Mouse (Mus musculus) kidney, adult 2 months (tissue): Measurements from ENCODE around the gene Map4k4. TPM values are rescaled to one million over a fixed set of nuclear protein-coding genes. Genes with fewer than 3 reads are reported as not detected.

Experiments used
- DNase-seq: peaks from one replicate; pipeline ENCODE4 v3.0.0; 2021
- H3K27ac ChIP-seq: fragments of 200-500 bp; 2 replicates; pipeline ENCODE4 v1.5.1; 2012; ENCODE audit warnings: low read depth, low read length, control low read depth, inconsistent platforms; ENCODE audit not compliant: insufficient read depth
- H3K27me3 ChIP-seq: fragments of 200-500 bp; replicated peaks from 2 replicates; pipeline ENCODE4 v1.6.1; 2012; ENCODE audit warnings: mild to moderate bottlenecking, moderate library complexity, low read length, inconsistent platforms; ENCODE audit not compliant: control insufficient read depth, insufficient read depth
- H3K36me3 ChIP-seq: fragments of 200-500 bp; 2 replicates; pipeline ENCODE4 v1.6.1; 2012; ENCODE audit warnings: mild to moderate bottlenecking, moderate library complexity, low read length, inconsistent platforms; ENCODE audit not compliant: control insufficient read depth, insufficient read depth
- H3K4me1 ChIP-seq: fragments of 200-500 bp; 2 replicates; pipeline ENCODE4 v1.6.1; 2011; ENCODE audit warnings: low read length; ENCODE audit not compliant: control insufficient read depth, insufficient read depth
- H3K4me3 ChIP-seq: fragments of 200-500 bp; 2 replicates; pipeline ENCODE4 v1.5.1; 2011; ENCODE audit warnings: mild to moderate bottlenecking, low read depth, low read length, control low read depth; ENCODE audit not compliant: insufficient read depth
- CTCF ChIP-seq: fragments of 200-500 bp; conservative IDR thresholded peaks from 2 replicates; pipeline ENCODE4 v1.5.1; 2011; ENCODE audit warnings: low read depth, mild to moderate bottlenecking, control low read depth, low read length, moderate library complexity, mixed read lengths; ENCODE audit not compliant: insufficient read depth, insufficient read length
- POLR2A ChIP-seq: fragments of 200-500 bp; IDR thresholded peaks from one replicate; pipeline ENCODE4 v1.6.1; 2011; ENCODE audit warnings: low read depth, low read length, control low read depth
- WGBS: fragments of 180-500 bp; shearing (Covaris S2); methylation state at CpG from one replicate; pipeline ENCODE4 v1.1.7; 2018; 5-methylcytosine and 5-hydroxymethylcytosine counted together
- polyA plus RNA-seq: library from polyadenylated mRNA; depleted of rRNA; stranded (reverse); fragments of >200 nt; gene quantifications from 2 replicates; pipeline ENCODE4 v1.2.3, GENCODE M21; 2012

Gene Map4k4
- polyA plus RNA-seq, 1 experiment: 29.2 TPM

DNA sequence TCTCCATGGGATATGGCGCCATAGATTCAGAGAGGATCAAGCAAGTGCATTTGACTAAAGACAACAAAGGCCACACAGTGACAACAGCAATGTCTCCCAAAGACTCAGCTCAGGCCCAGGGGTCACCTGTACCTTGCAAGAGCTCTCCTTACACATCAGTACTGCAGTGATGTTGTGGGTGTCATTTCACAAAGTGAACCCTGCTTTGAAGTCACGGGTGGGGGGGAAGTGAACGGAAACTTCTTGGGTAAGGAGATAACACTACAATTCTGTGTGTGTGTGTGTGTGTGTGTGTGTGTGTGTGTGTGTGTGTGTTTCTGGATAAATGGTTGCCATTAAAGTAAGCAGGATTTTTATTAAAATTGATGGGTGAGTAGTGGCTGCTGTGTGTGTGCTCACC lies 53.9 kb downstream of the Map4k4 start:
- WGBS: 81% methylated on average over 3 of the region's 3 CpGs
- DNase-seq: no peak

DNA sequence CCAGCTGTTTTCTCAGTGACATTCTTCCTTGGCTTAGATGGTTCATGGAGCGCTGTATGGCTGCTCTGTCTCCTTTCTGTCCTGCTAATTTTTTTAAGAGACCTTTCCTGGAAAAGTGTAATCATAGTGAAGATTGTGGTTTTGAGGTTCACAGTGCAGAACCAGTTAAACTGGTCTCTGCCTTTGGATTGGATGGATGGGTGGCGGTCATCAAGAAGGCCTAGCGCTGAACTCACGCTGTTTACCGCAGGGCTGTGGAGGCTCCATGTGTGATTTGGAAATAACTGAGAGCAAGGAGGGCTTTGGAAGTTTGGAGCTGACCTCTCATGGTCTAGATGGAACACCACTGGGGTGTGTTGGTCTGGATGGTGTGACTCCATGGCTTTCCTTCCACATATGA lies 56.0 kb downstream of the Map4k4 start:
- no peak overlapping the region for H3K27ac ChIP-seq
- 88% methylated on average over 5 of the region's 5 CpGs for WGBS

More for the DNA sequence above, 53.9 kb downstream of the Map4k4 start:
- H3K4me1 ChIP-seq: peaks cover 5% of the 10 kb centered on the region; the same call in 1 of the 2 replicates
- no peaks in the 10 kb centered on the region for H3K36me3 ChIP-seq
- no peak overlapping the region for H3K27ac ChIP-seq
- H3K4me3 ChIP-seq: no peak overlapping the region
- H3K27me3 ChIP-seq: no peaks in the 10 kb centered on the region
- TF ChIP-seq CTCF: no peak
- TF ChIP-seq POLR2A: no peak

DNA sequence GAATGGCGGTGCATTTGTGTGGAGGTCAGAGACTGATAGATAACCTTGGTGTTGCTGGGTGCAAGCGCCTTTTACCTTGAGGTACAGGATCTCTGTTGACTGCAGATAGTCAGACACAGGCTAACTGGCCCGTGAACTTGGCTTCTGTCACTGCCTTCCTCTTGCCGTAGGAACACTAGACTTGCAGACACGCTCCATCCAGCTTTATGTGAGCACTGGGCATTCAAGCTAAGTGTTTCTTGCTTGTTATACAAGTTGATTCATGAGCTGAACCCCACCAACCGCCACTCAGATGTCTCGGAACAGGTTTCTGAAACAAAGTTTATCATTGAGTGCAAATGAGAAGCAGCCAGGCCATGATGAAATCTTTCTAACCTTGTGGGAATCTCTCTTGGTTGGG lies 57.3 kb downstream of the Map4k4 start:
- no peaks in the 10 kb centered on the region for H3K27me3 ChIP-seq
- WGBS: 62% methylated on average over 7 of the region's 7 CpGs
- no peak overlapping the region for H3K4me3 ChIP-seq
- H3K27ac ChIP-seq: no peak overlapping the region
- TF ChIP-seq POLR2A (no peak), CTCF (no peak)
- no peaks in the 10 kb centered on the region for H3K36me3 ChIP-seq
- H3K4me1 ChIP-seq: peaks cover 3% of the 10 kb centered on the region; the same call in 1 of the 2 replicates
- no peak for DNase-seq

More for the DNA sequence above, 56.0 kb downstream of the Map4k4 start:
- H3K27me3 ChIP-seq: no peaks in the 10 kb centered on the region
- no peak overlapping the region for H3K4me3 ChIP-seq
- H3K4me1 ChIP-seq: peaks cover 7% of the 10 kb centered on the region; the same call in 1 of the 2 replicates
- H3K36me3 ChIP-seq: no peaks in the 10 kb centered on the region
- DNase-seq: no peak
- TF ChIP-seq POLR2A (no peak), CTCF (no peak)

GRCm38 (mm10) chr1:39960623-39961022 lies 59.9 kb downstream of the Map4k4 start:
- no peak overlapping the region for H3K27ac ChIP-seq
- WGBS: 89% methylated on average over 1 of the region's 1 CpGs
- no peak for DNase-seq
- no peaks in the 10 kb centered on the region for H3K27me3 ChIP-seq
- TF ChIP-seq CTCF (no peak), POLR2A (no peak)
- no peak overlapping the region for H3K4me3 ChIP-seq
- no peaks in the 10 kb centered on the region for H3K36me3 ChIP-seq
- H3K4me1 ChIP-seq: 0 out of 2 replicates have a peak, but pooled peaks cover 2% of the 10 kb centered on the region

DNA sequence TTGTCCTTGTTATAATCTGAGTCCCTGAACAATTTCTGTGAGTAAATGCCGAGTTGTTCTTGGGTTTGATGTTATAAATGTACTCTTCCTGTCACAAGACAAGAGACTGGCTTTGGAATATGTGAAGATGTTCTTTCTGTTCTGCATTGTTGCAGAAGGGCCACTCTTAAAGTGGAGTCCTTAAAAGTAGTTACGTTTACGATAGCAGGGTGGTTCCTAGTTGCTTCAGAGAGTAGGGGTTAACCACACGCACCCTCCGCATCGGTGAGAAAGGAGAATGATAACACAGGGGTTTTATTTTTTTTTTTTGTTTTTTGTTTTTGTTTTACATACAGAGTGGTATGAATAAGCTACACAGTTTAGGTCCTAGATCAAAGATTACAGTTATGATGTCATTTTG lies 60.4 kb downstream of the Map4k4 start:
- 79% methylated on average over 6 of the region's 6 CpGs for WGBS
- no peak for DNase-seq
- Histone ChIP-seq H3K27ac (no peak overlapping the region), H3K27me3 (no peaks in the 10 kb centered on the region), H3K4me1 (0 out of 2 replicates have a peak, but pooled peaks cover 2% of the 10 kb centered on the region), H3K4me3 (no peak overlapping the region), H3K36me3 (no peaks in the 10 kb centered on the region)
- TF ChIP-seq CTCF: no peak
- TF ChIP-seq POLR2A: no peak

DNA sequence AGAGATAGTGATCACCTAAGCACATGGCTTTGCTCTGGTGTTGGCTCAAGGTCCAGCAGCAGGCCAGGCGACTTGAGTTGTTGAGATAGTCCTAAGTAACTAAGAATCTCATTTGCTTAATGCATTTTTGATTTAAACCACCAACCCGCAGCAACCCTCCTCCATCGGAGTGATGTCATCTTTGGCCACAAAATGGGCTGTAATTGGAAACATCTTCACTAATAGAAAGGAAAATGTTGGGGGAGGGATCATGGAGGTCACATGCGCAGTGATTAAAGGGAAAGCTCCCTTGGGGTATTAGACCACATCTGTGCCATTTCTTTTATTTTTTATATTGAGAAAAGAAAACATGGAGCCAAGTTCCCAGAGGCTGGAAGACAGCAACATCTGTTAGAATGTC lies 61.6 kb downstream of the Map4k4 start:
- no peak for TF ChIP-seq CTCF
- no peak for TF ChIP-seq POLR2A
- Histone ChIP-seq H3K4me1 (0 out of 2 replicates have a peak, but pooled peaks cover 2% of the 10 kb centered on the region), H3K36me3 (no peaks in the 10 kb centered on the region), H3K27me3 (no peaks in the 10 kb centered on the region), H3K4me3 (no peak overlapping the region), H3K27ac (no peak overlapping the region)
- 78% methylated on average over 4 of the region's 4 CpGs for WGBS
- no peak for DNase-seq

- no peaks in the 10 kb centered on the region for H3K27me3 ChIP-seq
- whole genome bisulfite sequencing: 79% methylated on average over 8 of the region's 8 CpGs
- TF ChIP-seq POLR2A (no peak), CTCF (no peak)
- no peak overlapping the region for H3K4me3 ChIP-seq
- H3K4me1 ChIP-seq: 0 out of 2 replicates have a peak, but pooled peaks cover 2% of the 10 kb centered on the region
- H3K27ac ChIP-seq: no peak overlapping the region
- H3K36me3 ChIP-seq: no peaks in the 10 kb centered on the region
- DNase-seq: no peak
These were observed 62.1 kb downstream of the Map4k4 start for GRCm38 (mm10) chr1:39962840-39963239.

DNA sequence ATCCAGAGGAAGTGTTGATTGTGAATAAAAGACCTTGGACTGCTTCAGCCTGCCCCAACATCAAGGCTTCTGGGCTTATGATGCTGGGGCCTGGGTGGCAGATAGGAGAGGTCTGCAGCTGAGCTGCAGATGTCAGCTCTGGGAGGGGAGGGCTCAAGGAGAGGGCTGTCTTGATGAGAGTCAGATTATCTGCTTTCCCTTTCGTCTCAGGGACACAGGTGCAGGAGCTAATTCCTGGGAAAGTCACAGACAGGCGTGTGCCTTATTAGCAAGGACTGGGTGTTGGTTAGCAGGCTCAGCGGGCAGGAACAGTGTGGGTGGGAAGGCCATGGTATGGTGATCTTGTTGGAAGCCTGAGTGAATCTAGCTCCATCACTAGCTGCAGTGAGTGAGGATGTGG lies 63.1 kb downstream of the Map4k4 start:
- no peak for DNase-seq
- no peak for TF ChIP-seq CTCF
- TF ChIP-seq POLR2A: no peak
- Histone ChIP-seq H3K4me3 (no peak overlapping the region), H3K4me1 (peaks cover 2% of the 10 kb centered on the region; the same call in 1 of the 2 replicates), H3K36me3 (no peaks in the 10 kb centered on the region), H3K27ac (no peak overlapping the region), H3K27me3 (no peaks in the 10 kb centered on the region)
- WGBS: 89% methylated on average over 3 of the region's 3 CpGs
